ENCODE assay signal across 30 mouse cellular contexts in genomic region chr1:134548231-134548630, GRCm38 (mm10). TPM values are rescaled to one million over a fixed set of nuclear protein-coding genes. Genes with fewer than 3 reads are reported as not detected.
DNase-seq lines count a peak whose midpoint lies in the region; ATAC-seq lines count a peak whose summit lies in the region.
"Had no signal": no experiment of that assay in that cellular context is flagged by ENCODE, and none has a peak within 500 bp of the region (broad histone marks: within the 10 kb centered on the region; RNA-seq: fewer than 3 reads in every experiment).

No protein-coding gene starts in this region.

- 0 out of 2 replicates have a peak, but pooled peaks have one; percentile 49 for ATAC-seq in kidney, embryonic 14.5 days (ENCODE audit: low FRiP score, low TSS enrichment)
- ATAC-seq: activated CD4-positive, CD25-positive, alpha-beta regulatory T cell, adult 4 months; forebrain, postnatal 0 days had no signal

- H3K4me1 ChIP-seq in kidney, embryonic 14.5 days (ENCODE audit: control insufficient read depth, insufficient read depth, low read length): no peaks in the 10 kb centered on the region
- H3K4me1 ChIP-seq in forebrain, embryonic 10.5 days: 0 out of 2 replicates have a peak, but pooled peaks cover 6% of the 10 kb centered on the region
- H3K4me1 ChIP-seq: embryonic facial prominence, embryonic 13.5 days; midbrain, embryonic 10.5 days had no signal

- H3K36me3 ChIP-seq in kidney, embryonic 14.5 days (ENCODE audit: control insufficient read depth, insufficient read depth, low read length): no peaks in the 10 kb centered on the region
- H3K36me3 ChIP-seq in forebrain, embryonic 10.5 days (replicated peaks): no peaks in the 10 kb centered on the region
- H3K36me3 ChIP-seq: embryonic facial prominence, embryonic 13.5 days; midbrain, embryonic 10.5 days had no signal

- WGBS in kidney, embryonic 14.5 days: 69% methylated on average over 4 of the region's 4 CpGs
- WGBS in forebrain, embryonic 10.5 days: 84% methylated on average over 4 of the region's 4 CpGs

- H3K4me3 ChIP-seq in kidney, embryonic 14.5 days (ENCODE audit: low read length): no peak overlapping the region
- no peak overlapping the region for H3K4me3 ChIP-seq in forebrain, embryonic 10.5 days
- H3K4me3 ChIP-seq: embryonic facial prominence, embryonic 13.5 days; left cerebral cortex, adult 2 months; midbrain, embryonic 10.5 days had no signal

- H3K27me3 ChIP-seq in kidney, embryonic 14.5 days (ENCODE audit: control insufficient read depth, insufficient read depth, low read length): no peaks in the 10 kb centered on the region
- H3K27me3 ChIP-seq in forebrain, embryonic 10.5 days (ENCODE audit: poor library complexity, severe bottlenecking): no peaks in the 10 kb centered on the region; the same call in 1 of the 2 replicates
- H3K27me3 ChIP-seq: embryonic facial prominence, embryonic 13.5 days had no signal

- peaks cover 7% of the 10 kb centered on the region; the same call in 1 of the 2 replicates for H3K9me3 ChIP-seq in kidney, embryonic 14.5 days (ENCODE audit: control insufficient read depth, low read length)
- peaks cover 11% of the 10 kb centered on the region; the same call in 1 of the 2 replicates for H3K9me3 ChIP-seq in forebrain, embryonic 10.5 days

- DNase-seq in gastrocnemius, adult 18-20 months (ENCODE audit: low spot score): peak; percentile 18
- DNase-seq in gastrocnemius, postnatal 25 days: no peak
- no peak for DNase-seq in kidney, adult 8-10 months
- DNase-seq in 3T3-L1 (ENCODE audit: low read depth, low spot score): peak; percentile 91
- peak; percentile 15 for DNase-seq in Muller cell, postnatal 12 days (ENCODE audit: inconsistent ontology term)
- no peak for DNase-seq in layer of hippocampus, adult 11-12 months (ENCODE audit: low spot score)
- no peak for DNase-seq in forebrain, embryonic 10.5 days (ENCODE audit: extremely low spot score, low spot score)
- DNase-seq: cerebellum, adult 8-10 months; forebrain, postnatal 0 days; kidney, postnatal 25 days; left cerebral cortex, postnatal 4 days; lung, adult 2 months; retina, postnatal 1 day; right cerebral cortex, postnatal 4 days; thymus, postnatal 14 days had no signal

- H3K9ac ChIP-seq in kidney, embryonic 14.5 days (ENCODE audit: low read depth, low read length): no peak overlapping the region
- H3K9ac ChIP-seq: embryonic facial prominence, embryonic 13.5 days; forebrain, postnatal 0 days; hindbrain, embryonic 14.5 days had no signal

- no peak overlapping the region for H3K27ac ChIP-seq in kidney, embryonic 14.5 days (ENCODE audit: low read depth, low read length)
- no peak overlapping the region for H3K27ac ChIP-seq in forebrain, embryonic 10.5 days
- H3K27ac ChIP-seq: embryonic facial prominence, embryonic 13.5 days; hindbrain, embryonic 14.5 days; left cerebral cortex, adult 2 months; macrophage; midbrain, embryonic 10.5 days; stomach, postnatal 0 days had no signal

- no peak overlapping the region for H3K4me2 ChIP-seq in kidney, embryonic 14.5 days (replicated peaks; ENCODE audit: low read depth, low read length)
- H3K4me2 ChIP-seq: embryonic facial prominence, embryonic 13.5 days; hindbrain, embryonic 14.5 days; liver, embryonic 11.5 days had no signal

RNA-seq across cellular contexts. Expression of gene Mgat4e, which starts 1.3 kb away (rescaled TPM):
- total RNA-seq in gastrocnemius, adult 18-20 months (2021): not detected
- total RNA-seq in gastrocnemius, postnatal 25 days (2021): not detected
- not detected in 2 replicates for polyA plus RNA-seq in kidney, embryonic 14.5 days (2014; fragmentation: Nextera tagmentation; extraction: Ambion mirVana)
- not detected in 2 replicates for polyA plus RNA-seq in forebrain, embryonic 10.5 days (2016; fragmentation: Nextera tagmentation; extraction: Ambion mirVana)
- total RNA-seq: forebrain, postnatal 0 days; heart, adult 18-20 months; left cerebral cortex, adult 2 months; left cerebral cortex, postnatal 4 days; midbrain, postnatal 0 days; neutrophil, adult 5-6 weeks had no signal
- polyA plus RNA-seq: activated CD4-positive, CD25-positive, alpha-beta regulatory T cell, adult 4 months; C2C12; embryonic facial prominence, embryonic 13.5 days; forebrain, postnatal 0 days; heart, postnatal 0 days; hindbrain, embryonic 14.5 days; intestine, embryonic 14.5 days; liver, embryonic 11.5 days; lung, adult 2 months; macrophage; midbrain, embryonic 10.5 days; midbrain, postnatal 0 days; stomach, postnatal 0 days had no signal

RNA-seq across cellular contexts. Expression of gene Kdm5b, which starts 11.7 kb away (rescaled TPM):
- 1 to 10 TPM; 8.0 to 8.3 TPM for total RNA-seq in gastrocnemius, adult 18-20 months (2021)
- total RNA-seq in gastrocnemius, postnatal 25 days (2021): 10 to 100 TPM; 11.3 to 11.7 TPM
- 42.3 and 75.9 TPM in 2 replicates for polyA plus RNA-seq in kidney, embryonic 14.5 days (2014; fragmentation: Nextera tagmentation; extraction: Ambion mirVana)
- 60.6 and 62.1 TPM in 2 replicates for polyA plus RNA-seq in forebrain, embryonic 10.5 days (2016; fragmentation: Nextera tagmentation; extraction: Ambion mirVana)

RNA-seq across cellular contexts. Expression of gene Rabif, which starts 53.8 kb away (rescaled TPM):
- 1 to 10 TPM; 5.5 to 6.3 TPM for total RNA-seq in gastrocnemius, adult 18-20 months (2021)
- total RNA-seq in gastrocnemius, postnatal 25 days (2021): 1 to 10 TPM; 5.7 to 6.6 TPM
- 38.0 and 46.3 TPM in 2 replicates for polyA plus RNA-seq in kidney, embryonic 14.5 days (2014; fragmentation: Nextera tagmentation; extraction: Ambion mirVana)
- polyA plus RNA-seq in forebrain, embryonic 10.5 days (2016; fragmentation: Nextera tagmentation; extraction: Ambion mirVana): 40.7 and 41.5 TPM in 2 replicates

Comparison
In these comparisons a context has a peak if more than half of its experiments do, and no peak if none do; other contexts are left out.
1. DNase-seq: peak in gastrocnemius, adult 18-20 months (single experiment), 3T3-L1 (single experiment) and Muller cell, postnatal 12 days (single experiment); none in gastrocnemius, postnatal 25 days (single experiment), kidney, adult 8-10 months (0 of 2), layer of hippocampus, adult 11-12 months (single experiment) and forebrain, embryonic 10.5 days (single experiment).